Comparison of ENCODE assay signal across 28 mouse cellular contexts in the genomic region with DNA sequence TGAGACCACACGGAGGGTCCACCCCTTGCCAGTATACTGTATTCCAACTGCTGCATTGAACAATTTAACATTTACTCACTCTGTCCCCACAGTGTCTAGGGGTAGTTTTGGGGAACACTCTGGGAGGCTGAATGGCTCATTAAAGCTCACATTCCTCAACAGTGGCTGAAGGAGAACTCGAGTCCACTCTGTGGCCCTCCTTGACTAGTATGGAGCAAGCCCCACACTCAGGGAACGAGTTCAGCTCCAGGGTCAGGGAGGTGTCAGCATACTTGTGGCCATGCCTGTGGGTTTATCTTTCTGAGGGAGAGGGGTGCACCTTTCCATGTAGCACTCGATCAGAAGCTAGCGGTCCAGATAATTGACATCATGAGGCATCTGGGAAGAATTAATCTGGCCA.
DNase-seq lines count a peak whose midpoint lies in the region; ATAC-seq and TF ChIP-seq lines count a peak whose summit lies in the region.
"Had no signal": no experiment of that assay in that cellular context is flagged by ENCODE, and none has a peak within 500 bp of the region (broad histone marks: within the 10 kb centered on the region; RNA-seq: fewer than 3 reads in every experiment).

No protein-coding gene starts in this region.

- DNase-seq in heart, adult 11 months, result peak; percentile 86
- DNase-seq in heart, adult 18-20 months, result no peak
- peak; percentile 61 for DNase-seq in lung, postnatal 0 days (ENCODE audit: low spot score)
- DNase-seq in lung, adult 2 months, result no peak
- DNase-seq in lung, postnatal 25 days (ENCODE audit: low spot score), result peak; percentile 22
- peak; percentile 20 to 40 for DNase-seq in lung, postnatal 4 days
- DNase-seq: adrenal gland, adult 2 months; adrenal gland, postnatal 36 days; B cell, adult 2 months; cerebellum, adult 18-20 months; cerebellum, postnatal 10 days; gastrocnemius, postnatal 14 days; heart, postnatal 10 days; kidney, adult 2 months; kidney, postnatal 36 days; right cerebral cortex, postnatal 25 days had no signal

- no peak overlapping the region for H3K27ac ChIP-seq in lung, postnatal 0 days (ENCODE audit: low read length)
- H3K27ac ChIP-seq: hindbrain, embryonic 10.5 days; hindbrain, postnatal 0 days; intestine, embryonic 15.5 days; layer of hippocampus, adult 2 months; left cerebral cortex, adult 2 months; limb, embryonic 13.5 days; stomach, embryonic 15.5 days had no signal

- no peak for TF ChIP-seq EP300 in lung, postnatal 0 days (IDR thresholded peaks at IDR 0.05)

- no peaks in the 10 kb centered on the region for H3K9me3 ChIP-seq in lung, postnatal 0 days (ENCODE audit: low read length)
- H3K9me3 ChIP-seq: hindbrain, embryonic 10.5 days; intestine, embryonic 15.5 days; limb, embryonic 13.5 days; stomach, embryonic 15.5 days had no signal

- no peaks in the 10 kb centered on the region for H3K27me3 ChIP-seq in lung, postnatal 0 days (replicated peaks; ENCODE audit: insufficient read depth, low read length)
- H3K27me3 ChIP-seq: intestine, embryonic 15.5 days; limb, embryonic 13.5 days; stomach, embryonic 15.5 days had no signal

- no peaks in the 10 kb centered on the region for H3K4me1 ChIP-seq in lung, postnatal 0 days (ENCODE audit: insufficient read depth, low read depth, low read length)
- H3K4me1 ChIP-seq in lung, adult 2 months (ENCODE audit: control insufficient read depth, insufficient read depth, low read length), result no peaks in the 10 kb centered on the region
- H3K4me1 ChIP-seq: intestine, embryonic 15.5 days; megakaryocyte, embryonic 14.5 days; stomach, embryonic 15.5 days had no signal

- no peak overlapping the region for H3K9ac ChIP-seq in lung, postnatal 0 days (replicated peaks; ENCODE audit: low read depth)
- H3K9ac ChIP-seq: intestine, embryonic 15.5 days; limb, embryonic 13.5 days; stomach, embryonic 15.5 days had no signal

- 60% methylated on average over 5 of the region's 5 CpGs for WGBS in lung, postnatal 0 days
- WGBS in lung, adult 2 months, result 69% methylated on average over 5 of the region's 5 CpGs

- no peak overlapping the region for H3K4me3 ChIP-seq in lung, postnatal 0 days (ENCODE audit: low read depth, low read length)
- H3K4me3 ChIP-seq in lung, adult 2 months (replicated peaks; ENCODE audit: extremely low read depth, low read depth, low read length), result no peak overlapping the region
- H3K4me3 ChIP-seq: erythroblast, embryonic 14.5 days; hindbrain, embryonic 10.5 days; intestine, embryonic 15.5 days; layer of hippocampus, adult 2 months; left cerebral cortex, adult 2 months; limb, embryonic 13.5 days; megakaryocyte, embryonic 14.5 days; stomach, embryonic 15.5 days had no signal

- peak; percentile 83 for ATAC-seq in lung, postnatal 0 days
- ATAC-seq: activated CD4-positive, CD25-positive, alpha-beta regulatory T cell, adult 4 months; hindbrain, postnatal 0 days; intestine, embryonic 15.5 days; midbrain, embryonic 16.5 days had no signal

- no peaks in the 10 kb centered on the region for H3K36me3 ChIP-seq in lung, postnatal 0 days (ENCODE audit: insufficient read depth, low read length)
- H3K36me3 ChIP-seq: hindbrain, embryonic 10.5 days; intestine, embryonic 15.5 days; limb, embryonic 13.5 days; stomach, embryonic 15.5 days had no signal

- TF ChIP-seq POLR2A in lung, adult 2 months (IDR thresholded peaks at IDR 0.05; ENCODE audit: borderline replicate concordance, extremely low read depth, low read depth, low read length), result no peak

- TF ChIP-seq CTCF in lung, postnatal 0 days (IDR thresholded peaks at IDR 0.05), result no peak
- TF ChIP-seq CTCF in lung, adult 2 months (IDR thresholded peaks at IDR 0.05; ENCODE audit: insufficient read depth, low read length), result no peak

- no peak overlapping the region for H3K4me2 ChIP-seq in lung, postnatal 0 days (replicated peaks; ENCODE audit: low read depth, low read length)
- H3K4me2 ChIP-seq: intestine, embryonic 15.5 days; limb, embryonic 13.5 days; liver, embryonic 11.5 days; stomach, embryonic 15.5 days had no signal

Comparison
In these comparisons a context has a peak if more than half of its experiments do, and no peak if none do; other contexts are left out.
1. DNase-seq: peak in heart, adult 11 months (single experiment), lung, postnatal 0 days (single experiment), lung, postnatal 25 days (single experiment) and lung, postnatal 4 days (2 of 2); none in heart, adult 18-20 months (0 of 2) and lung, adult 2 months (single experiment).